Mouse (Mus musculus) MEL (cell line): ENCODE results near the gene Prkci. TPM values are rescaled to one million over a fixed set of nuclear protein-coding genes. Genes with fewer than 3 reads are reported as not detected.

ENCODE experiments used
- DNase-seq: peaks from one replicate; pipeline ENCODE4 v3.0.0; 2011; ENCODE audit warnings: low read depth, low spot score
- H3K27ac ChIP-seq: 2 replicates; pipeline ENCODE4 v1.5.1; 2012; ENCODE audit warnings: low read depth, mild to moderate bottlenecking, control low read depth, low read length, moderate library complexity; ENCODE audit not compliant: control insufficient read depth
- H3K27me3 ChIP-seq, 2 experiments: fragments of 150-350 bp in 1 of 2; sonication (generic) in 1 of 2; 2 replicates each; pipeline ENCODE4 v1.6.1; 2012; ENCODE audit warnings: low read length in 2 of 2, mild to moderate bottlenecking in 2 of 2, improper control_type of control experiment in 1 of 2, moderate library complexity in 1 of 2; ENCODE audit not compliant: insufficient read depth in 2 of 2, control insufficient read depth in 1 of 2
- H3K36me3 ChIP-seq, 2 experiments: 2 replicates each; pipeline ENCODE4 v1.6.1; 2012 to 2014; ENCODE audit warnings: low read length in 2 of 2, improper control_type of control experiment in 1 of 2, inconsistent platforms in 1 of 2, mild to moderate bottlenecking in 1 of 2; ENCODE audit not compliant: insufficient read depth in 2 of 2, control insufficient read depth in 1 of 2
- H3K4me1 ChIP-seq, 2 experiments: fragments of 150-350 bp in 1 of 2; sonication (generic) in 1 of 2; 2 replicates each; pipeline ENCODE4 v1.6.1; 2012; ENCODE audit warnings: low read length in 2 of 2, improper control_type of control experiment in 1 of 2, mild to moderate bottlenecking in 1 of 2; ENCODE audit not compliant: insufficient read depth in 2 of 2, control insufficient read depth in 1 of 2
- H3K4me3 ChIP-seq, 2 experiments: fragments of 150-350 bp in 1 of 2; sonication (generic) in 1 of 2; 2 replicates each; pipeline ENCODE4 v1.5.1; 2012; ENCODE audit warnings: low read depth in 2 of 2, low read length in 2 of 2, mild to moderate bottlenecking in 2 of 2, moderate library complexity in 2 of 2, control low read depth in 1 of 2, improper control_type of control experiment in 1 of 2; ENCODE audit not compliant: control insufficient read depth in 1 of 2, insufficient read depth in 1 of 2
- H3K79me2 ChIP-seq: 2 replicates; pipeline ENCODE4 v1.6.1; 2012; ENCODE audit warnings: mild to moderate bottlenecking, low read length, moderate library complexity; ENCODE audit not compliant: control insufficient read depth, poor library complexity, insufficient read depth
- H3K9ac ChIP-seq: 2 replicates; pipeline ENCODE4 v1.6.1; 2012; ENCODE audit warnings: low read depth, mild to moderate bottlenecking, control low read depth, low read length, moderate library complexity; ENCODE audit not compliant: control insufficient read depth, poor library complexity, severe bottlenecking
- H3K9me3 ChIP-seq: fragments of 150-350 bp; sonication (generic); replicated peaks from 2 replicates; pipeline ENCODE4 v1.6.1; 2012; ENCODE audit warnings: mild to moderate bottlenecking, low read length, improper control_type of control experiment, moderate library complexity; ENCODE audit not compliant: insufficient read depth
- CHD1 ChIP-seq: IDR thresholded peaks from 2 replicates; pipeline ENCODE4 v1.6.1; 2012; ENCODE audit warnings: low read depth, mild to moderate bottlenecking, inconsistent platforms, low read length, improper control_type of control experiment
- ELF1 ChIP-seq: IDR thresholded peaks from 2 replicates; pipeline ENCODE4 v1.6.1; 2014; ENCODE audit warnings: low read depth, mild to moderate bottlenecking, inconsistent platforms, low read length, improper control_type of control experiment, moderate library complexity
- GABPA ChIP-seq: IDR thresholded peaks from 2 replicates; pipeline ENCODE4 v1.6.1; 2012; ENCODE audit warnings: low read depth, mild to moderate bottlenecking, inconsistent platforms, low read length, improper control_type of control experiment, moderate library complexity
- GATA1 ChIP-seq: IDR thresholded peaks from 2 replicates; pipeline ENCODE4 v1.6.1; 2011; ENCODE audit warnings: low read depth, low read length, improper control_type of control experiment
- MXI1 ChIP-seq: IDR thresholded peaks from 2 replicates; pipeline ENCODE4 v1.6.1; 2011; ENCODE audit warnings: mild to moderate bottlenecking, low read depth, low read length, improper control_type of control experiment
- NRF1 ChIP-seq: IDR thresholded peaks from 2 replicates; pipeline ENCODE4 v1.6.1; 2014; ENCODE audit warnings: low read depth, mild to moderate bottlenecking, inconsistent platforms, low read length, improper control_type of control experiment, moderate library complexity; ENCODE audit not compliant: poor library complexity, insufficient read depth, severe bottlenecking
- POLR2AphosphoS2 ChIP-seq: IDR thresholded peaks from 2 replicates; pipeline ENCODE4 v1.6.1; 2011; ENCODE audit warnings: low read length, improper control_type of control experiment
- SMC3 ChIP-seq: IDR thresholded peaks from 2 replicates; pipeline ENCODE4 v1.6.1; 2011; ENCODE audit warnings: low read depth, low read length, improper control_type of control experiment
- TBP ChIP-seq: IDR thresholded peaks from 2 replicates; pipeline ENCODE4 v1.8.0; 2011; ENCODE audit warnings: low read depth, low read length, improper control_type of control experiment
- USF1 ChIP-seq: IDR thresholded peaks from 2 replicates; pipeline ENCODE4 v1.6.1; 2014; ENCODE audit warnings: low read depth, mild to moderate bottlenecking, inconsistent platforms, low read length, improper control_type of control experiment, moderate library complexity
- USF2 ChIP-seq, 2 experiments: IDR thresholded peaks; 2 replicates each; pipeline ENCODE4 v1.6.1; 2011 to 2012; ENCODE audit warnings: improper control_type of control experiment in 2 of 2, low read length in 2 of 2, borderline replicate concordance in 1 of 2, inconsistent platforms in 1 of 2, low read depth in 1 of 2, mild to moderate bottlenecking in 1 of 2; ENCODE audit not compliant: insufficient read depth in 1 of 2
- ZKSCAN1 ChIP-seq: IDR thresholded peaks from 2 replicates; pipeline ENCODE4 v1.6.1; 2012; ENCODE audit warnings: low read depth, mild to moderate bottlenecking, inconsistent platforms, low read length, improper control_type of control experiment, moderate library complexity
- ZMIZ1 ChIP-seq: IDR thresholded peaks from 2 replicates; pipeline ENCODE4 v1.6.1; 2012; ENCODE audit warnings: low read depth, mild to moderate bottlenecking, inconsistent platforms, low read length, improper control_type of control experiment, moderate library complexity
- ZNF384 ChIP-seq: IDR thresholded peaks from 2 replicates; pipeline ENCODE4 v1.6.1; 2012; ENCODE audit warnings: low read depth, mild to moderate bottlenecking, inconsistent platforms, low read length, improper control_type of control experiment
- polyA plus RNA-seq, 2 experiments: library from polyadenylated mRNA; stranded (reverse) in 1 of 2; unstranded in 1 of 2; fragments of >175 nt in 1 of 2; fragments of >200 nt in 1 of 2; gene quantifications; 2 replicates each; pipeline versions ENCODE4 v1.2.1 to v1.2.4; 2012; ENCODE audit warnings: low replicate concordance in 2 of 2, low read depth in 1 of 2; ENCODE audit not compliant: insufficient read length in 2 of 2, insufficient read depth in 1 of 2, missing spikeins in 1 of 2
- total RNA-seq: library from RNA; depleted of rRNA; stranded (reverse); fragments of 300-350 nt; gene quantifications from 2 replicates; pipeline ENCODE4 v1.2.3, GENCODE M21; 2012

The Prkci gene
- total and polyA plus RNA-seq, 3 experiments, result 9.0 to 18.3 TPM; not detected in 1

GRCm38 (mm10) chr3:30956327-30956726, 39.2 kb upstream of the Prkci start:
- H3K27me3 ChIP-seq, result no peaks in the 10 kb centered on the region
- H3K27ac ChIP-seq, result no peak overlapping the region
- H3K4me3 ChIP-seq, result no peak overlapping the region
- no peaks in the 10 kb centered on the region for H3K9me3 ChIP-seq
- H3K4me1 ChIP-seq, result no peaks in the 10 kb centered on the region
- no peaks in the 10 kb centered on the region for H3K79me2 ChIP-seq
- no peak overlapping the region for H3K9ac ChIP-seq
- H3K36me3 ChIP-seq, result peaks cover 4 to 19% of the 10 kb centered on the region in 2 experiments
- no peak for DNase-seq
- TF ChIP-seq ELF1 (no peak), MXI1 (no peak), POLR2AphosphoS2 (no peak), CHD1 (no peak), USF2 (IDR thresholded peaks at IDR 0.05; ENCODE audit: borderline replicate concordance in 1 of 2, insufficient read depth in 1 of 2, low read depth in 1 of 2, low read length in 2 of 2) (no peak), GABPA (no peak), ZKSCAN1 (no peak), ZMIZ1 (no peak), USF1 (no peak), TBP (no peak), SMC3 (no peak), NRF1 (no peak)

DNA sequence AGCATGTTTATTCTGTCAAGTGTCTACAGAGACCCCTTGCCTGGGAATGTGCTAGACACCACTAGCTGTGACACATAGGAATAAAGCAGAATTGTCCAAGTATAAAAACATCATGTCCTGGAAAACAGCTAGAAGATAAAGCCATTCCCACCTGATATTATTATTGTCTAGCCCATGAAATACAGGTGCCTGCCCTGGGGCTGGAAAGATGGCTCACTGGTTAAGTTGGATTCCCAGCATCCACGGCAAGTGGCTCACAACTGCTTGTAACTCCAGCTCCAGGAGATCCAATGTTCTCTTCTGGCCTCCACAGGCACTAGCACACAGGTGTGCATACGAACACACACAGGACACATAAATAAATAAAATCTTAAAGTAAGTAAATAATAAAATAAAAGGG, 36.8 kb upstream of the Prkci start:
- H3K36me3 ChIP-seq, result peaks cover 0 to 25% of the 10 kb centered on the region in 2 experiments; a peak in 2 of 4 replicates
- no peak overlapping the region for H3K9ac ChIP-seq
- no peak overlapping the region for H3K27ac ChIP-seq
- no peaks in the 10 kb centered on the region for H3K9me3 ChIP-seq
- no peaks in the 10 kb centered on the region; the same call in 1 of the 2 replicates for H3K79me2 ChIP-seq
- H3K4me3 ChIP-seq, result no peak overlapping the region
- H3K27me3 ChIP-seq, result no peaks in the 10 kb centered on the region
- no peak for TF ChIP-seq GATA1
- no peak for TF ChIP-seq ZNF384
- H3K4me1 ChIP-seq, result no peaks in the 10 kb centered on the region
- no peak for DNase-seq
